Mouse (Mus musculus) small intestine, adult 2 months (tissue): ENCODE measurements around the gene Gba. TPM values are rescaled to one million over a fixed set of nuclear protein-coding genes. Genes with fewer than 3 reads are reported as not detected.

Experiments
- H3K27ac ChIP-seq: fragments of 200-500 bp; 2 replicates; pipeline ENCODE4 v1.5.1; 2012; ENCODE audit warnings: low read depth, low read length, control low read depth, inconsistent platforms; ENCODE audit not compliant: insufficient read depth
- H3K27me3 ChIP-seq: fragments of 200-500 bp; 2 replicates; pipeline ENCODE4 v1.6.1; 2012; ENCODE audit warnings: mild to moderate bottlenecking, moderate library complexity, low read length, inconsistent platforms; ENCODE audit not compliant: control insufficient read depth, insufficient read depth
- H3K36me3 ChIP-seq: fragments of 200-500 bp; 2 replicates; pipeline ENCODE4 v1.6.1; 2012; ENCODE audit warnings: mild to moderate bottlenecking, low read length, control low read depth, inconsistent platforms; ENCODE audit not compliant: control insufficient read depth, insufficient read depth
- H3K4me1 ChIP-seq: fragments of 200-500 bp; 2 replicates; pipeline ENCODE4 v1.6.1; 2012; ENCODE audit warnings: low read length, inconsistent platforms, mixed read lengths; ENCODE audit not compliant: control insufficient read depth, insufficient read depth, insufficient read length
- H3K4me3 ChIP-seq: fragments of 200-500 bp; 2 replicates; pipeline ENCODE4 v1.5.1; 2012; ENCODE audit warnings: low read depth, mild to moderate bottlenecking, control low read depth, inconsistent platforms, low read length, moderate library complexity
- CTCF ChIP-seq: fragments of 200-500 bp; IDR thresholded peaks from 2 replicates; pipeline ENCODE4 v1.5.1; 2012; ENCODE audit warnings: low read depth, mild to moderate bottlenecking, control low read depth, inconsistent platforms, low read length, moderate library complexity, mixed read lengths; ENCODE audit not compliant: insufficient replicate concordance, insufficient read length; ENCODE audit errors: extremely low read depth
- POLR2A ChIP-seq: fragments of 200-500 bp; IDR thresholded peaks from 2 replicates; pipeline ENCODE4 v1.6.1; 2012; ENCODE audit warnings: low read depth, mild to moderate bottlenecking, control low read depth, inconsistent platforms, low read length, moderate library complexity
- WGBS: fragments of 180-500 bp; shearing (Covaris S2); methylation state at CpG from one replicate; pipeline ENCODE4 v1.1.7; 2018; 5-methylcytosine and 5-hydroxymethylcytosine counted together
- polyA plus RNA-seq: library from polyadenylated mRNA; depleted of rRNA; stranded (reverse); fragments of >200 nt; gene quantifications from 2 replicates; pipeline ENCODE4 v1.2.3, GENCODE M21; 2012

The Gba gene
- polyA plus RNA-seq, 1 experiment = 70.6 TPM

- H3K4me3 ChIP-seq = peak within 1 kb of the TSS; percentile 63
- H3K4me1 ChIP-seq = peaks cover 6% of the 10 kb centered on the region
- peaks cover 18% of the 10 kb centered on the region for H3K27me3 ChIP-seq
- TF ChIP-seq POLR2A = no peak
- TF ChIP-seq CTCF = no peak
- H3K27ac ChIP-seq = peak within 1 kb of the TSS; percentile 31
- no peaks in the 10 kb centered on the region for H3K36me3 ChIP-seq
- WGBS = 15% methylated on average over 21 of the region's 21 CpGs
These were observed 24.2 kb downstream of the Gba start, which contains the start of gene Mtx1 for GRCm38 (mm10) chr3:89226900-89227299. TSS of gene Mtx1 (minus strand) at chr3:89227088.

GRCm38 (mm10) chr3:89227307-89228179 is 24.8 kb downstream of the Gba start:
- 3% methylated on average over 41 of the region's 41 CpGs for whole genome bisulfite sequencing
- no peaks in the 10 kb centered on the region for H3K36me3 ChIP-seq
- peaks cover 21% of the 10 kb centered on the region for H3K27me3 ChIP-seq
- peak overlapping the region; percentile 63 for H3K4me3 ChIP-seq
- H3K27ac ChIP-seq = peak overlapping the region; percentile 31
- TF ChIP-seq POLR2A (peak; percentile 54; the same call in 1 of the 2 replicates), CTCF (no peak)
- H3K4me1 ChIP-seq = peaks cover 6% of the 10 kb centered on the region

- no peak for TF ChIP-seq POLR2A
- TF ChIP-seq CTCF = peak; percentile 97
- peak overlapping the region; percentile 31 for H3K27ac ChIP-seq
These were observed 25.4 kb downstream of the Gba start for GRCm38 (mm10) chr3:89228180-89228549.

GRCm38 (mm10) chr3:89228836-89229235 is 26.1 kb downstream of the Gba start, which contains the start of gene Muc1:
TSS of gene Muc1 (plus strand) at chr3:89229057.
- Histone ChIP-seq H3K36me3 (no peaks in the 10 kb centered on the region), H3K27me3 (peaks cover 21% of the 10 kb centered on the region), H3K4me1 (peaks cover 16% of the 10 kb centered on the region), H3K27ac (peak within 1 kb of the TSS; percentile 31), H3K4me3 (peak within 1 kb of the TSS; percentile 63)
- WGBS = 40% methylated on average over 10 of the region's 10 CpGs
- TF ChIP-seq CTCF (no peak), POLR2A (no peak)

More at GRCm38 (mm10) chr3:89228180-89228549, 25.4 kb downstream of the Gba start:
- H3K36me3 ChIP-seq = no peaks in the 10 kb centered on the region
- peak overlapping the region; percentile 63 for H3K4me3 ChIP-seq
- 1% methylated on average over 20 of the region's 20 CpGs for WGBS
- H3K27me3 ChIP-seq = peaks cover 21% of the 10 kb centered on the region
- H3K4me1 ChIP-seq = peaks cover 10% of the 10 kb centered on the region

GRCm38 (mm10) chr3:89229276-89229675 is 26.5 kb downstream of the Gba start:
- Histone ChIP-seq H3K4me1 (peaks cover 20% of the 10 kb centered on the region), H3K4me3 (no peak overlapping the region), H3K27ac (no peak overlapping the region), H3K36me3 (no peaks in the 10 kb centered on the region), H3K27me3 (peaks cover 21% of the 10 kb centered on the region)
- 74% methylated on average over 4 of the region's 4 CpGs for WGBS
- TF ChIP-seq POLR2A (no peak), CTCF (no peak)

- Histone ChIP-seq H3K27ac (no peak overlapping the region), H3K27me3 (peaks cover 17% of the 10 kb centered on the region), H3K36me3 (no peaks in the 10 kb centered on the region), H3K4me3 (no peak overlapping the region), H3K4me1 (peaks cover 24% of the 10 kb centered on the region)
- no peak for TF ChIP-seq POLR2A
- no peak for TF ChIP-seq CTCF
- WGBS = 91% methylated on average over 2 of the region's 2 CpGs
These were observed 27.8 kb downstream of the Gba start for GRCm38 (mm10) chr3:89230561-89230960.

- H3K27me3 ChIP-seq = peaks cover 16% of the 10 kb centered on the region
- no peak overlapping the region for H3K4me3 ChIP-seq
- no peak overlapping the region for H3K27ac ChIP-seq
- WGBS = 37% methylated on average over 7 of the region's 7 CpGs
- TF ChIP-seq POLR2A (no peak), CTCF (no peak)
- peaks cover 24% of the 10 kb centered on the region for H3K4me1 ChIP-seq
- H3K36me3 ChIP-seq = no peaks in the 10 kb centered on the region
These were observed 28.6 kb downstream of the Gba start for GRCm38 (mm10) chr3:89231345-89231744.
